8 mouse cellular contexts compared by ENCODE assay signal in genomic region chr5:125408842-125409241, GRCm38 (mm10). TPM values are rescaled to one million over a fixed set of nuclear protein-coding genes. Genes with fewer than 3 reads are reported as not detected.
DNase-seq lines count a peak whose midpoint lies in the region; ATAC-seq lines count a peak whose summit lies in the region.

No protein-coding gene starts in this region.

- H3K4me2 ChIP-seq in limb, embryonic 11.5 days (ENCODE audit: low read depth, severe bottlenecking): peak overlapping the region; percentile 38; the same call in 1 of the 2 replicates
- H3K4me2 ChIP-seq in midbrain, embryonic 12.5 days (replicated peaks): peak overlapping the region; percentile 34

- no peak overlapping the region for H3K9ac ChIP-seq in limb, embryonic 11.5 days (ENCODE audit: low read length)
- H3K9ac ChIP-seq in midbrain, embryonic 12.5 days (replicated peaks): no peak overlapping the region

- peaks cover 14% of the 10 kb centered on the region for H3K36me3 ChIP-seq in embryonic facial prominence, embryonic 10.5 days (replicated peaks)
- H3K36me3 ChIP-seq in limb, embryonic 11.5 days (ENCODE audit: control insufficient read depth, insufficient read depth, low read length): 0 out of 2 replicates have a peak, but pooled peaks cover 2% of the 10 kb centered on the region
- peaks cover 8% of the 10 kb centered on the region for H3K36me3 ChIP-seq in midbrain, embryonic 12.5 days

- no peaks in the 10 kb centered on the region for H3K27me3 ChIP-seq in embryonic facial prominence, embryonic 10.5 days (replicated peaks; ENCODE audit: low read depth, poor library complexity, severe bottlenecking)
- no peaks in the 10 kb centered on the region for H3K27me3 ChIP-seq in limb, embryonic 11.5 days (ENCODE audit: control insufficient read depth, insufficient read depth, low read length)
- no peaks in the 10 kb centered on the region for H3K27me3 ChIP-seq in midbrain, embryonic 12.5 days

- H3K4me3 ChIP-seq in embryonic facial prominence, embryonic 10.5 days: peak overlapping the region; percentile 57
- H3K4me3 ChIP-seq in limb, embryonic 11.5 days (ENCODE audit: low read depth, low read length): peak overlapping the region; percentile 26
- H3K4me3 ChIP-seq in midbrain, embryonic 12.5 days: peak overlapping the region; percentile 28

- H3K9me3 ChIP-seq in embryonic facial prominence, embryonic 10.5 days: no peaks in the 10 kb centered on the region
- H3K9me3 ChIP-seq in limb, embryonic 11.5 days (ENCODE audit: control insufficient read depth, low read length): no peaks in the 10 kb centered on the region
- H3K9me3 ChIP-seq in midbrain, embryonic 12.5 days: no peaks in the 10 kb centered on the region

- H3K27ac ChIP-seq in embryonic facial prominence, embryonic 10.5 days (replicated peaks): peak overlapping the region; percentile 73
- no peak overlapping the region for H3K27ac ChIP-seq in limb, embryonic 11.5 days (replicated peaks; ENCODE audit: low read depth, low read length)
- no peak overlapping the region for H3K27ac ChIP-seq in midbrain, embryonic 12.5 days (replicated peaks)

- peak; percentile 63 for DNase-seq in urinary bladder, adult 2 months (ENCODE audit: low spot score)
- no peak for DNase-seq in urinary bladder, postnatal 10 days (ENCODE audit: low spot score)
- DNase-seq in embryonic facial prominence, embryonic 10.5 days (ENCODE audit: low spot score): peak; percentile 92
- peak; percentile 80 to 91 for DNase-seq in heart, adult 18-20 months
- DNase-seq in kidney, adult 18-20 months: peak; percentile 87
- DNase-seq in limb, embryonic 11.5 days (ENCODE audit: low spot score): peak; percentile 95
- peak; percentile 53 to 72 for DNase-seq in spleen, adult 18-20 months

- WGBS in embryonic facial prominence, embryonic 10.5 days: 1% methylated on average over 13 of the region's 13 CpGs
- WGBS in limb, embryonic 11.5 days: 1% methylated on average over 13 of the region's 13 CpGs
- under 1% methylated on average over 13 of the region's 13 CpGs for WGBS in midbrain, embryonic 12.5 days

- peak; percentile 67 for ATAC-seq in limb, embryonic 11.5 days (ENCODE audit: insufficient number of reproducible peaks, low FRiP score, low TSS enrichment, low read depth)
- ATAC-seq in midbrain, embryonic 12.5 days (ENCODE audit: low FRiP score, low read depth): peak; percentile 17

- H3K4me1 ChIP-seq in embryonic facial prominence, embryonic 10.5 days: peaks cover 32% of the 10 kb centered on the region
- peaks cover 11% of the 10 kb centered on the region; the same call in 1 of the 2 replicates for H3K4me1 ChIP-seq in limb, embryonic 11.5 days (ENCODE audit: control insufficient read depth, insufficient read depth, low read length)
- H3K4me1 ChIP-seq in midbrain, embryonic 12.5 days: peaks cover 25% of the 10 kb centered on the region

RNA-seq across cellular contexts. Expression of gene Ubc, which starts 18.8 kb away (rescaled TPM):
- polyA plus RNA-seq in urinary bladder, adult 2 months (2012; rRNA removed): 740 and 949 TPM in 2 replicates
- 957 and 988 TPM in 2 replicates for polyA plus RNA-seq in embryonic facial prominence, embryonic 10.5 days (2016; fragmentation: Nextera tagmentation; extraction: Ambion mirVana)
- 1,000 to 10,000 TPM; 1,625 to 1,638 TPM for total RNA-seq in heart, adult 18-20 months (2021)
- 979 and 1,019 TPM in 2 replicates for polyA plus RNA-seq in limb, embryonic 11.5 days (2014; fragmentation: Nextera tagmentation; extraction: Ambion mirVana)
- 1,111 and 1,158 TPM in 2 replicates for polyA plus RNA-seq in midbrain, embryonic 12.5 days (2016; fragmentation: Nextera tagmentation; extraction: Ambion mirVana)

RNA-seq across cellular contexts. Expression of gene Gm10382, which starts 19.7 kb away (rescaled TPM):
- 0.29 and 0.40 TPM in 2 replicates for polyA plus RNA-seq in urinary bladder, adult 2 months (2012; rRNA removed)
- 0.53 and 0.60 TPM in 2 replicates for polyA plus RNA-seq in embryonic facial prominence, embryonic 10.5 days (2016; fragmentation: Nextera tagmentation; extraction: Ambion mirVana)
- total RNA-seq in heart, adult 18-20 months (2021): under 1 TPM in 1 of 2 experiments, not detected in 1; 0.23 TPM
- 0.28 TPM in 1 of 2 replicates, not detected in the other for polyA plus RNA-seq in limb, embryonic 11.5 days (2014; fragmentation: Nextera tagmentation; extraction: Ambion mirVana)
- polyA plus RNA-seq in midbrain, embryonic 12.5 days (2016; fragmentation: Nextera tagmentation; extraction: Ambion mirVana): 0.43 and 0.68 TPM in 2 replicates

RNA-seq across cellular contexts. Expression of gene Dhx37, which starts 25.1 kb away (rescaled TPM):
- 15.7 and 16.8 TPM in 2 replicates for polyA plus RNA-seq in urinary bladder, adult 2 months (2012; rRNA removed)
- 24.1 and 24.2 TPM in 2 replicates for polyA plus RNA-seq in embryonic facial prominence, embryonic 10.5 days (2016; fragmentation: Nextera tagmentation; extraction: Ambion mirVana)
- total RNA-seq in heart, adult 18-20 months (2021): 10 to 100 TPM; 13.4 to 14.1 TPM
- 12.4 and 14.2 TPM in 2 replicates for polyA plus RNA-seq in limb, embryonic 11.5 days (2014; fragmentation: Nextera tagmentation; extraction: Ambion mirVana)
- 14.8 and 16.4 TPM in 2 replicates for polyA plus RNA-seq in midbrain, embryonic 12.5 days (2016; fragmentation: Nextera tagmentation; extraction: Ambion mirVana)

RNA-seq across cellular contexts. Expression of gene Bri3bp, which starts 32.5 kb away (rescaled TPM):
- polyA plus RNA-seq in urinary bladder, adult 2 months (2012; rRNA removed): 3.5 and 7.5 TPM in 2 replicates
- 50.9 and 52.2 TPM in 2 replicates for polyA plus RNA-seq in embryonic facial prominence, embryonic 10.5 days (2016; fragmentation: Nextera tagmentation; extraction: Ambion mirVana)
- 10 to 100 TPM; 50.9 to 54.5 TPM for total RNA-seq in heart, adult 18-20 months (2021)
- polyA plus RNA-seq in limb, embryonic 11.5 days (2014; fragmentation: Nextera tagmentation; extraction: Ambion mirVana): 36.9 and 39.3 TPM in 2 replicates
- 35.5 and 41.2 TPM in 2 replicates for polyA plus RNA-seq in midbrain, embryonic 12.5 days (2016; fragmentation: Nextera tagmentation; extraction: Ambion mirVana)
